Mouse (Mus musculus): ENCODE measurements around the gene Chst5.

The Chst5 gene

DNA sequence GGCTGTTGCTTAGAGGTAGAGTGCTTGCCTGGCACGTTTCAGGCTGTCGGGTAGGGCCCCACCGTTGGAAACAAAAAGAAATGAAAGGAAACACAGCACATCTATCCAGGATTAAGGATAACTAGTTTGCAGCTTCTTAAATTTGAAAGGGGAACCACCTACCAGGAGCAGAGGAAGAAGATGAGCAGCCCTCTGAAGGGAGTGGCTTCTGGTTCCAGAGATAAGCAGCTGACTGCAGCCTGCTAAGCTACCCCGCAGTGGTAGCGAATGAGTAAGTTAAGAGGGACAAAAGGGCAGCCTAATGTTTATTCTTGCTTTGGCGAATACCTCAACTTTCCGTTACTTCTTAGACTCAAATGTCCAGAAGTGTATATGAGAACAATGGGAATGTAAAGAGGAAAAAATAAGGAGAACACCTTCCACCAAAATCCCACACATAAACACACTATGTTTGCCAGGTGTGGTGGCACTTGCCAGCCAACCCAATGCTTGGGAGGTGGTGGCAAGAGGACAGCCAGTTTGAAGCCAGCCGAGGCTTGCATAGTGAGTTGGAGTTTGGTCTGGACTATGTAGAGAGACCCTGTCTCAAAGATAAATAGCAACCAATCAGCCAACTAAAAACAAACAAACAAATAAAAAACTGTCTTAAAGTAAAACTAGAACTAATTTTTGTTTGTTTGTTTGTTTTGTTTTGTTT is 19.5 kb upstream of the Chst5 start:
- DNase-seq (ENCODE audit: low read depth, low spot score) = no peak

DNA sequence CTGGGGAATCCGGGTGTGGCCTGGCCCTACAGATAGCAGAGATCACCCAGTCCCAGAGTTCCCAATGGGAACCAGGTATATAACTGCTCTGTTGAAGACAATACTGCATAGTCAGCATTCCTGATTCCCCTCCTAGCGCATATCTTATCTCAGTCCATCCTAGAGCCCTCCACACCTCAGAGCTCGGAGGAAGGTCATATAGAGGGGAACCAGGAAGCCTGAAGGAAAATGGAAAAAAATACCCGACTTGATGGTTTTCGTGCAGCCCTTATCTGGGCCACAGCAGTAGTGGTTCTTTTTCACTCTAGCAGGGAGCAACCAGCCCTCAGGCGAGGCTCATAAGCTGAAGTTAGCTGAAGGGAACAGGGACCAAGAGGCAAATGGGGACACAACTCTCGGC is 14.7 kb upstream of the Chst5 start:
- DNase-seq (ENCODE audit: low read depth, low spot score) = no peak

GRCm38 (mm10) chr8:111923383-111923804 is 13.1 kb upstream of the Chst5 start:
- peak; percentile 72 for DNase-seq (ENCODE audit: low read depth, low spot score)

DNA sequence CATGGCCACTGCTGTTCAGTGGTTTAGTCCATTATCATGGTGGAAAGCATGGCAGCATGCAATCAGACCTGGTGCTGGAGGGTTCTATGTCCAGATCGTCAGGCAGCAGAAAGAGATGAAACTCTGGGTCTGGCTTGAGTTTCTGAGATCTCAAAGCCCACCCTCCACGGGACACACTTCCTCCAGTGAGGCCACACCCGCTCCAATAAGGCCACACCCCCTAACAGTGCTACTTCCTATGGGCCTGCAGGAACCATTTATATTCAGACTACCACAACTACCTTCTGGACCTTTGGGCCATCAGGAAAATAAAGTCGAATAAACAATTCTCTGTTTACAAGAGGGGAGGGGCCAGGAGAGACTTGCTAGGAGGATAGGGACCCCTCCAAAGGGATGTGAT is 10.7 kb upstream of the Chst5 start:
- DNase-seq (ENCODE audit: low read depth, low spot score) = no peak

GRCm38 (mm10) chr8:111919663-111920062 is 9.4 kb upstream of the Chst5 start:
- peak; percentile 32 for DNase-seq (ENCODE audit: low read depth, low spot score)

DNA sequence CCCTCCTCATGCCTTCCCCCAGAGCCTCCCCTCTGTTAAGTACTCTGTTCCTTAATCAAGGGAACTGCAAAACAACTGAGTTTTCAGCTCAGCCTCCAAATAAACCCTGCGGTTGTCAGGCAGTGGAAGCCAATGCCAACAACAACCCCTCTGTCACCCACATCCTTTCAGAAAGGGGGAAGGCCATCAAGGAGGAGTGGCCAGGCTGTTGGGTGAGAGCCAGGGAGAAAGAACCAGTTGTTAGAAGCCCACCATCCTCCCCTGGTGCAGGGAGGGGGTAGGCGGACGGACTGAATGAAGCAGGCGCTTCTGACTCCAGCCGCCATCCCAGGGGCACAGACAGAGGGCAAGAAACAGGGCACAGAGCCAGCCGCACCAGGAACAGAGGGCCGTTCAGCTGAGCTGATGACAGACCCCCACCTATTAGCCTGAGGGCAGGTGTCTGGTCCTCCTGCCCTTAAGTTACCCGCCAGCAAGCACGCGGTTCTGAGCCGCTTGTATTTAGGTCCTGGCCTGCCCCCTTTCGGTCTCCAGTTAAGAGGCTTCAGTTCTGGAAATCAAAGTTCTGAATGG is 2.7 kb upstream of the Chst5 start:
- no peak for DNase-seq (ENCODE audit: low read depth, low spot score)

- DNase-seq (ENCODE audit: low read depth, low spot score) = no peak
Measured at GRCm38 (mm10) chr8:111911572-111911971, 1.3 kb upstream of the Chst5 start.

DNA sequence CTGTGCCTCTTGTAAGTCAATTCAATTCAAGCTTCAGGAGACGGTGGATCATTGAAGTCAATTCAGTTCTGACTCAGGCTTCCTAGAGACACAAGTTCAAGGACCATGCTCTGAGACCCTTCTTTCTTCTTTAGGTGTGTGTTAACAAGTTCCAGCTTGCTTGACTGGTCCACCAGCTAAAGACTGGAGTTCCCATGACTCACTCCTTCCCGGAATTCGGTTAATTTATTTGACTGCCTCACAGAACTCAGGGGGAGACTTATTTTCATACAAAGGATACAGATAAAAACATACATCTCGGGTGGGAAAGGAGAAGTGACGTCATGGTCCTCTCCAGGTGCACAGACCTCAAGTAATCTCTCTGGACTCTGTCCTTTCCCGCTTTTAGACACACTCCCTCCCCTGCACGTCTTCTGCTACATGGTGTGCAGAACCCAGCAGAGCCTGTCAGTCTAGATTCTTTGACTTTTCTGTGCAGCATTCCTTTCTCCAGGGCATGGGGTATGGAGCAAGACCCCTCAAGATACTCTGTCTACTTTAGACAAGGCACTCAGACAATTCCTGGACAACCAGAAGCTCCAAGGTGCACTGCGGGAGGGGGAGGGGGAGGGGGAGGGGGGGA is 4.6 kb downstream of the Chst5 start:
- DNase-seq (ENCODE audit: low read depth, low spot score) = peak; percentile 61

- DNase-seq (ENCODE audit: low read depth, low spot score) = peak; percentile 68
Measured at GRCm38 (mm10) chr8:111902080-111902479, 8.2 kb downstream of the Chst5 start.

DNA sequence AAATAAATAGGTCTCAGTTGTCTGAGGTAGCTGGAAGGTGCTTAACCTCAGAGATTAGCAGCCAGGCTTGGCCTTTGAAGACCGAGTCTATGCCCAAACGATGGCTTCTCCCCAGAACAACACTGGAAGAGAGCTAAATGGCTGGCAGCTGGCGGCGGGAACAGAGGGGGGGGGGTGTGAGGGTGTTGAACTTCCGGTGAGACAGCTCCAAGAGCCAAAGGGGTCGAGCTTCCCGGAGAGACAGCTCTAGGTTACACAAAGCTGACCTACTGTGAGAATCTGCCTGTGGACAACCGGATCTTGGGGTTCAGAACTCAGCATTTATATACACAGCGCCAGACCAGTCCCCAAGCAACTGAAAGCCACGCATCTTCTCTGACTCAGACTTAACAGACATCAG is 11.7 kb downstream of the Chst5 start:
- no peak for DNase-seq (ENCODE audit: low read depth, low spot score)

DNA sequence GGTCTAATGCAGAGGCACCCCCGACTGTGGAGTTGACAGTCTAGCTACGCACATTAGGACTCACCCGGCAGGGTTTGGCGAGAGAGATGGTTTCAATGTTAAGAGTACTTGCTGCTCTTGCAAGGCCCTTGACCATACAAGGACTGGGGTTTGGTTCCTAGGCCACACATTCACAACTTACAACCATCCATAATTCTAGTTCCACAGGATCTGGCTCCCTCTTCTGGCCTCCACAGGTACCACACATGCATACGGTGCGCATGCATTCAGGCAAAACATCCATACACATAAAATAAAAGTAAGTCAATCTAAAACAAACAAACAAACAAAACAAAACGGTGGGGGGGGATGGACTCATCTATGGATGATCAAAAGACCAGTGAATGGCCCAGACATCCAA is 15.3 kb downstream of the Chst5 start:
- DNase-seq (ENCODE audit: low read depth, low spot score) = no peak

DNA sequence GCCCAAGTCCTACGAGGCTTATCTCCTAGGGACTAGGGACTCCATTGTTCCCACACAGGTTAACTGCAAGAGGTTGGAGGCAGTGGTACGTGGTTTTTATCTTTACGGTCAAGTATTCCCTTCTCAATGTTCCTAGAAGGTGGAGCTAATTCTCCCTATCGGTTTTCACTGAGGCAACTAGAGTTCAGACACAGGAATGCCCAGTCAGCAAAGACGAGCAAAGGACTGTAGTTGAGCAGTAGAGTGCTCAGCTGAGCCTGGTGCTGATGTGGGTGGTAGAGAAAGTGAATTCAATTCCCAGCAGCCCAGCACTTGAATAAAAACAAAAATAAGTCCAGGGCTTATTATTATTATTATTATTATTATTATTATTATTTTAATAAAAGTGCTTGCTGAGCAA is 17.6 kb downstream of the Chst5 start:
- no peak for DNase-seq (ENCODE audit: low read depth, low spot score)

DNA sequence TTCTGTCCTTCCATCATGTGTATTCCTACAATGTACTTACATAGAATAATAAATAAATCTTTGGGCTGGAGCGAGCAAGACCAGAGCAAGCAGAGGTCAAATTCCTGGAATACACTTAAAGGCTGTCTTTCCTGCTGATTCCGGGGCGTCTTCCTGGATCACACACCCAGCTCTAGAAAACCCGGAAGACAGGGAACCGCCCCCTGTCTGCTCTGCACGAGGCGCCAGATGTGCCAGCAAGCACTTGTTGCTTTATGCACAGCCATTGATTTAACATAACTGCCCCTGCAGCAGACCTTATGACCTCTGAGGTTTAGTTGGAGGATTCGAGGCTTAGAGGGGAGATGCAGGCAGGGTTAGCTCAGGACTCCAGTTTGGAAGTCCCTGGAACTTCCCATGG is 18.3 kb downstream of the Chst5 start:
- DNase-seq (ENCODE audit: low read depth, low spot score) = peak; percentile 59

GRCm38 (mm10) chr8:111890911-111891303 is 19.3 kb downstream of the Chst5 start:
- no peak for DNase-seq (ENCODE audit: low read depth, low spot score)

DNA sequence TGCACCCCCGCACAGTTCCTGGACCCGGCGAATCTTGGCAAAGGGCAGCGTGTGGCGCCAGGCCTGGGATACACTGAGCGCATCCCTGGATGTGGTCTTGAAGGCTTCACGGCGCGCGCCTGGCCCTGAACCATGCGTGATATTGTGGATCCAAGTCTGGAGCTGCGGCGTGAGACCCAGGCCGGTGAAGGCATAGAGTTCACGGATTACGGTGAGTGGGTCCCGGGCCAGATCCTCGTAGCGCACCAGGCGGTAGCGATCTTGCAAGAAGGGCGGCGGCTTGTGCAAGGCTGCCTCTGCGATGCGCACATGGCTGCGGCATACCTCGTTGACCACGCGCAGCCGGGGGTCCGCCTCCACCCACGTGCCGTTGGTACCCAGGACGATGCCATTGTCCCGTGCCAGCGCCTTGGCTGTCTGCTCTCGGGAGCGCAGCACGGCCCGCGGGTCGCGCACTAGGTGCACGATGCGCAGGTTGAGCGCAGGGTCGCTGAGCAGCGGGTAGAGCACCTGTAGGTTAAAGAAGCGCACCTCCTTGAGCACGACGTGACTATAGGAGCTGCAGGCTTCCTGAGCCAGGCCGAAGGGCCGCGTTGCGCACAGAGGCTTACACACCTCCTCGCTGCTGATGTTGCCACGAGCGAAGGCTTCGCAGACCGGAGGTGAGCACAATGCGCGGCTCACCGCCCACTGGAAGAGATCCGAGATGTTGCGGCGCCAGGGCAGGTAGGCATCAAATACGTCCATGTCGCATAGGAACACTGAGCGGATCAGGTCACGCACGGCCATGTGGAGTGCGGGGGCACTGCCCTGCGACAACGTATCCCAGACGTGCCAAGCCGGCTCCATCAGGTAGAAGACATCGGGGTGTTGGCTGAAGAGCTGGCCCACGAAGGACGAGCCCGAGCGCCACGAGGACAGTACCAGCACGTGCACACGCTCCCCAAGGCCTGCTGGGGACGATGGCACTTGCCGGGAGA is 20.0 kb downstream of the Chst5 start:
- no peak for DNase-seq (ENCODE audit: low read depth, low spot score)

GRCm38 (mm10) chr8:111888091-111888650 is 22.1 kb downstream of the Chst5 start:
- DNase-seq (ENCODE audit: low read depth, low spot score) = peak; percentile 58

DNA sequence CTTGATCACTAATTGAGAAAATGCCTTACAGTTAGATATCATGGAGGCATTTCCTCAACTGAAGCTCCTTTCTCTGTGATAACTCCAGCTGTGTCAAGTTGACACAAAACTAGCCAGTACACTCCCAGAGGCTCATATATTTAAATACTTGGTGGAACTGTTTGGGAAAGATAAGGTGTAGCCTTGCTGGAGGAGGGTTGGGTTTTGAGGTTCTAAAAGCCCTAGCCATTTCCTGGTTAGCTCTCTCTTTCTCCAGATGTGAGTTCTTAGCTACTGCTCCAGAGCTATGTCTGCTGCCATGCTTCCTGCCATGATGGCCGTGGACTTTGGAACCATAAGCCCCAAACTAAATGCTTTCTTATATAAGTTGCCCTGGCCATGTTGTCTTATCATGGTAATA is 22.8 kb downstream of the Chst5 start:
- no peak for DNase-seq (ENCODE audit: low read depth, low spot score)

GRCm38 (mm10) chr8:111883615-111884014 is 26.6 kb downstream of the Chst5 start:
- no peak for DNase-seq (ENCODE audit: low read depth, low spot score)

GRCm38 (mm10) chr8:111881591-111881990 is 28.7 kb downstream of the Chst5 start:
- peak; percentile 82 for DNase-seq (ENCODE audit: low read depth, low spot score)

GRCm38 (mm10) chr8:111877711-111878110 is 32.5 kb downstream of the Chst5 start:
- DNase-seq (ENCODE audit: low read depth, low spot score) = no peak

GRCm38 (mm10) chr8:111876355-111876948 is 33.8 kb downstream of the Chst5 start, which contains the start of gene Tmem170:
Gene Tmem170 (minus strand): TSS chr8:111876750.
- DNase-seq (ENCODE audit: low read depth, low spot score) = peak; percentile 99
